In genomic region chr8:28148599-28149452, GRCm38 (mm10) we compare ENCODE assay signal across 8 mouse cellular contexts.
DNase-seq lines count a peak whose midpoint lies in the region; ATAC-seq lines count a peak whose summit lies in the region.

No protein-coding gene starts in this region.

- peak; percentile 21 for DNase-seq in kidney, postnatal 14 days
- DNase-seq in cerebellum, postnatal 25 days: peak; percentile 20 to 33
- peak; percentile 7 to 64 for DNase-seq in left cerebral cortex, adult 8-10 months (ENCODE audit: low spot score in 2 of 2)
- peak; percentile 35 for DNase-seq in right cerebral cortex, postnatal 25 days
- no peak for DNase-seq in thymus, postnatal 25 days
- DNase-seq in yolk sac, embryonic 10.5 days (ENCODE audit: low spot score): no peak

- H3K4me1 ChIP-seq in kidney, embryonic 15.5 days: no peaks in the 10 kb centered on the region
- H3K4me1 ChIP-seq in heart, embryonic 12.5 days (replicated peaks): peaks cover 4% of the 10 kb centered on the region

- H3K9me3 ChIP-seq in kidney, embryonic 15.5 days (replicated peaks): no peaks in the 10 kb centered on the region
- no peaks in the 10 kb centered on the region for H3K9me3 ChIP-seq in heart, embryonic 12.5 days (replicated peaks)

- no peak for ATAC-seq in kidney, embryonic 15.5 days (replicated peaks; ENCODE audit: low FRiP score)
- peak; percentile 69 for ATAC-seq in heart, embryonic 12.5 days (ENCODE audit: insufficient number of reproducible peaks, low FRiP score)

- no peak overlapping the region for H3K4me3 ChIP-seq in kidney, embryonic 15.5 days (replicated peaks)
- H3K4me3 ChIP-seq in heart, embryonic 12.5 days: no peak overlapping the region

- no peak overlapping the region for H3K4me2 ChIP-seq in kidney, embryonic 15.5 days
- no peak overlapping the region for H3K4me2 ChIP-seq in heart, embryonic 12.5 days

- H3K9ac ChIP-seq in kidney, embryonic 15.5 days: no peak overlapping the region
- H3K9ac ChIP-seq in heart, embryonic 12.5 days: no peak overlapping the region

- H3K27me3 ChIP-seq in kidney, embryonic 15.5 days: no peaks in the 10 kb centered on the region
- H3K27me3 ChIP-seq in heart, embryonic 12.5 days (replicated peaks): no peaks in the 10 kb centered on the region

- H3K27ac ChIP-seq in kidney, embryonic 15.5 days: no peak overlapping the region
- no peak overlapping the region for H3K27ac ChIP-seq in heart, embryonic 12.5 days (ENCODE audit: poor library complexity, severe bottlenecking)

- 77% methylated on average over 14 of the region's 14 CpGs for WGBS in kidney, embryonic 15.5 days
- WGBS in heart, embryonic 12.5 days: 50% methylated on average over 14 of the region's 14 CpGs

- no peaks in the 10 kb centered on the region for H3K36me3 ChIP-seq in kidney, embryonic 15.5 days
- H3K36me3 ChIP-seq in heart, embryonic 12.5 days: no peaks in the 10 kb centered on the region

Comparison
In these comparisons a context has a peak if more than half of its experiments do, and no peak if none do; other contexts are left out.
1. DNase-seq: peak in kidney, postnatal 14 days (single experiment), cerebellum, postnatal 25 days (2 of 2), left cerebral cortex, adult 8-10 months (2 of 2) and right cerebral cortex, postnatal 25 days (single experiment); none in thymus, postnatal 25 days (single experiment) and yolk sac, embryonic 10.5 days (single experiment).